Mouse (Mus musculus) heart, adult 2 months (tissue): Measurements from ENCODE around the gene Atp12a.

Experiments
- CTCF ChIP-seq: fragments of 200-600 bp; IDR thresholded peaks from 2 replicates; pipeline ENCODE4 v1.8.1; 2022; ENCODE audit warnings: antibody characterized with exemption, mild to moderate bottlenecking, moderate library complexity
- POLR2A ChIP-seq: fragments of 200-500 bp; IDR thresholded peaks from 2 replicates; pipeline ENCODE4 v1.6.1; 2011; ENCODE audit warnings: mild to moderate bottlenecking, low read depth, low read length, control low read depth; ENCODE audit not compliant: insufficient read depth

DNA sequence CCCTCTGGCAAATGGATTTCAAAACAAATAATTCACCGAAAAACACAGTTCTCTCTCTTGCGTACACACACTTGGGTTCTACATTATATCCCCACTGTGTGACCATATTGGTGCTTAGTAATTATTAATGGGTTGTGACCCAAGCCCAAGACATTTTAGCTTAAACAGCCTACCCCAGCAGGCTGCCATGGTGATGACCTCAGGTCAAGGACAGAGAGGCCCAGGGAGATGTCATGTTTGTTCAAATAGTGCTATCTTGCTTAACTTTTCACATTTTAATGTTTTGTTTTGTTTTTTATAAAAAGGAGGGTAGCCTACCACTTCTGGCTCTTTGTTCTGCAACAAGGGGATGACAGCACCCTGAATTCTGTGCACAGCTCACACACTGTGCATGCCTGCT is 27.2 kb upstream of the Atp12a start:
- TF ChIP-seq CTCF: no peak
- TF ChIP-seq POLR2A: no peak
